Mouse (Mus musculus) Patski (cell line): ENCODE data around the gene Cisd2. TPM values are rescaled to one million over a fixed set of nuclear protein-coding genes. Genes with fewer than 3 reads are reported as not detected.

Experiments
- ATAC-seq: fragments of 100-300 bp; one replicate; pipeline ENCODE4 v1.8.0; 2021
- CTCF ChIA-PET: fragments of 350-600 bp; sonication (Branson Sonifier 250); formaldehyde crosslinking; loops from one replicate; lab custom pipeline; 2022; ENCODE audit warnings: inconsistent platforms; lab: Charles Lee
- POLR2A ChIA-PET: fragments of 350-600 bp; sonication (Branson Sonifier 250); formaldehyde crosslinking; loops from one replicate; lab custom pipeline; 2022; ENCODE audit warnings: antibody characterized with exemption, inconsistent platforms; lab: Charles Lee
- DNase-seq: peaks from one replicate; pipeline ENCODE4 v3.0.0-alpha.2; 2011; ENCODE audit warnings: low read depth, low spot score
- H3K27me3 ChIP-seq: fragments of 371-371 bp; one replicate; pipeline ENCODE4 v1.5.1; 2021
- CTCF ChIP-seq: fragments of 100-300 bp; IDR thresholded peaks from one replicate; pipeline ENCODE4 v1.5.1; 2021
- in situ Hi-C: fragments of 300-500 bp; cut with MboI; formaldehyde crosslinking; loops from 3 replicates; pipeline ENCODE4 v1.11.1; 2018; ENCODE audit warnings: low pct_unique_long_range_greater_than_20kb, mixed read lengths
- polyA plus RNA-seq: library from polyadenylated mRNA; unstranded; gene quantifications from one replicate; pipeline ENCODE4 v1.2.3, GENCODE M21; 2021

Gene Cisd2
- polyA plus RNA-seq: 37.6 TPM

- ATAC-seq (peak; percentile 4), DNase-seq (no peak)
- in situ Hi-C loops: no loop called here
- CTCF ChIA-PET: interaction anchor here (0.7 to 2.3 kb wide), 7 partner anchors 10 to 308 kb away, joined by 3 to 13 read pairs (median 4); partner anchors contain the start of genes Bdh2 and Ube2d3
- H3K27me3 ChIP-seq: no peaks in the 10 kb centered on the region
- POLR2A ChIA-PET: interaction anchor here (0.6 to 4.1 kb wide), 7 partner anchors 11 to 205 kb away, joined by 3 to 31 read pairs (median 4); partner anchors contain the start of gene Ube2d3
- no peak for TF ChIP-seq CTCF
These were observed at the start of gene Cisd2 for GRCm38 (mm10) chr3:135423608-135424212. TSS of gene Cisd2 (minus strand) at chr3:135423925.

GRCm38 (mm10) chr3:135470823-135471222 lies 47.1 kb upstream of the Cisd2 start:
- CTCF ChIA-PET: no interaction called here
- ATAC-seq (no peak), DNase-seq (no peak)
- no peaks in the 10 kb centered on the region for H3K27me3 ChIP-seq
- in situ Hi-C loops: no loop called here
- TF ChIP-seq CTCF: no peak
- POLR2A ChIA-PET: no interaction called here

- peak; percentile 91 for DNase-seq
- no peaks in the 10 kb centered on the region for H3K27me3 ChIP-seq
- peak; percentile 97 for ATAC-seq
- ChIA-PET POLR2A (no interaction called here), CTCF (no interaction called here)
- in situ Hi-C loops: no loop called here
- TF ChIP-seq CTCF: no peak
These were observed 46.2 kb upstream of the Cisd2 start for GRCm38 (mm10) chr3:135469974-135470373.

- POLR2A ChIA-PET: no interaction called here
- CTCF ChIA-PET: no interaction called here
- no peak for TF ChIP-seq CTCF
- in situ Hi-C loops: no loop called here
- DNase-seq (no peak), ATAC-seq (no peak)
- no peaks in the 10 kb centered on the region for H3K27me3 ChIP-seq
These were observed 45.4 kb upstream of the Cisd2 start for GRCm38 (mm10) chr3:135469146-135469545.

- no peak for DNase-seq
- no peak for TF ChIP-seq CTCF
- in situ Hi-C loops: no loop called here
- no peaks in the 10 kb centered on the region for H3K27me3 ChIP-seq
- ChIA-PET POLR2A (interaction anchor here (1.2 kb wide), 1 partner anchor 17 kb away, joined by 3 read pairs; the partner anchor contains the start of gene Manba), CTCF (interaction anchor here (1.1 to 1.3 kb wide), 2 partner anchors 9 to 17 kb away, joined by 3 to 4 read pairs; no protein-coding TSS in a partner anchor)
- ATAC-seq: no peak
These were observed 44.7 kb upstream of the Cisd2 start for GRCm38 (mm10) chr3:135468402-135468801.

GRCm38 (mm10) chr3:135458981-135459380 lies 35.3 kb upstream of the Cisd2 start:
- in situ Hi-C loops: no loop called here
- DNase-seq: no peak
- POLR2A ChIA-PET: no interaction called here
- no peak for ATAC-seq
- H3K27me3 ChIP-seq: no peaks in the 10 kb centered on the region
- no peak for TF ChIP-seq CTCF
- CTCF ChIA-PET: interaction anchor here (0.9 to 1.6 kb wide), 8 partner anchors 9 to 272 kb away, joined by 3 to 5 read pairs (median 4); no protein-coding TSS in a partner anchor

GRCm38 (mm10) chr3:135444930-135445329 lies 21.2 kb upstream of the Cisd2 start:
- TF ChIP-seq CTCF: no peak
- POLR2A ChIA-PET: interaction anchor here (0.8 to 1.6 kb wide), 3 partner anchors 22 to 60 kb away, joined by 3 to 5 read pairs (median 4); no protein-coding TSS in a partner anchor
- ATAC-seq: no peak
- in situ Hi-C loops: no loop called here
- no peak for DNase-seq
- no peaks in the 10 kb centered on the region for H3K27me3 ChIP-seq
- CTCF ChIA-PET: interaction anchor here (0.9 to 2.1 kb wide), 3 partner anchors 10 to 125 kb away, joined by 3 to 10 read pairs (median 10); no protein-coding TSS in a partner anchor

- DNase-seq: no peak
- ATAC-seq: no peak
- ChIA-PET CTCF (interaction anchor here (0.9 to 2.2 kb wide), 6 partner anchors 10 to 49 kb away, joined by 3 to 11 read pairs (median 4); no protein-coding TSS in a partner anchor), POLR2A (interaction anchor here (0.8 to 2.0 kb wide), 4 partner anchors 17 to 65 kb away, joined by 3 to 7 read pairs (median 4); partner anchors contain the start of gene Cisd2)
- no peak for TF ChIP-seq CTCF
- in situ Hi-C loops: no loop called here
- no peaks in the 10 kb centered on the region for H3K27me3 ChIP-seq
These were observed 16.9 kb upstream of the Cisd2 start for GRCm38 (mm10) chr3:135440621-135441020.

- ATAC-seq: no peak
- H3K27me3 ChIP-seq: no peaks in the 10 kb centered on the region
- in situ Hi-C loops: no loop called here
- ChIA-PET CTCF (interaction anchor here (0.6 to 2.2 kb wide), 6 partner anchors 11 to 149 kb away, joined by 3 to 11 read pairs (median 3); no protein-coding TSS in a partner anchor), POLR2A (interaction anchor here (0.8 to 2.0 kb wide), 4 partner anchors 17 to 65 kb away, joined by 3 to 7 read pairs (median 4); partner anchors contain the start of gene Cisd2)
- peak; percentile 66 for DNase-seq
- no peak for TF ChIP-seq CTCF
These were observed 16.5 kb upstream of the Cisd2 start for GRCm38 (mm10) chr3:135440221-135440620.

GRCm38 (mm10) chr3:135439651-135440050 lies 15.9 kb upstream of the Cisd2 start:
- no peak for DNase-seq
- TF ChIP-seq CTCF: no peak
- ChIA-PET CTCF (interaction anchor here (0.6 to 2.2 kb wide), 6 partner anchors 11 to 148 kb away, joined by 3 to 11 read pairs (median 3); no protein-coding TSS in a partner anchor), POLR2A (interaction anchor here (0.7 to 2.0 kb wide), 7 partner anchors 15 to 142 kb away, joined by 3 to 7 read pairs (median 3); partner anchors contain the start of gene Cisd2)
- H3K27me3 ChIP-seq: no peaks in the 10 kb centered on the region
- ATAC-seq: no peak
- in situ Hi-C loops: no loop called here
